Mouse (Mus musculus) heart, adult 2 months (tissue): Measurements from ENCODE around the gene Prkacb. TPM values are rescaled to one million over a fixed set of nuclear protein-coding genes. Genes with fewer than 3 reads are reported as not detected.

Experiments used
- DNase-seq, 2 experiments: peaks; one replicate each; pipeline ENCODE4 v3.0.0; 2021
- H3K27ac ChIP-seq: fragments of 200-600 bp; 2 replicates; pipeline ENCODE4 v1.8.1; 2022
- H3K27me3 ChIP-seq: fragments of 200-500 bp; 2 replicates; pipeline ENCODE4 v1.6.1; 2012; ENCODE audit warnings: mild to moderate bottlenecking, low read length, inconsistent platforms, mixed read lengths; ENCODE audit not compliant: control insufficient read depth, insufficient read depth
- H3K36me3 ChIP-seq: fragments of 200-500 bp; 2 replicates; pipeline ENCODE4 v1.6.1; 2012; ENCODE audit warnings: low read length, inconsistent platforms; ENCODE audit not compliant: control insufficient read depth, insufficient read depth
- H3K4me1 ChIP-seq: fragments of 200-500 bp; 2 replicates; pipeline ENCODE4 v1.6.1; 2011; ENCODE audit warnings: low read length; ENCODE audit not compliant: control insufficient read depth, insufficient read depth
- H3K4me3 ChIP-seq: fragments of 200-600 bp; 2 replicates; pipeline ENCODE4 v1.8.1; 2022
- H3K79me2 ChIP-seq: fragments of 200-500 bp; replicated peaks from 2 replicates; pipeline ENCODE4 v1.6.1; 2012; ENCODE audit warnings: mild to moderate bottlenecking, inconsistent platforms, low read length, moderate library complexity, mixed read lengths; ENCODE audit not compliant: control insufficient read depth, insufficient read depth
- H3K9ac ChIP-seq: fragments of 200-500 bp; 2 replicates; pipeline ENCODE4 v1.6.1; 2012; ENCODE audit warnings: low read depth, mild to moderate bottlenecking, control low read depth, inconsistent platforms, low read length, mixed read lengths
- CTCF ChIP-seq: fragments of 200-600 bp; IDR thresholded peaks from 2 replicates; pipeline ENCODE4 v1.8.1; 2022; ENCODE audit warnings: antibody characterized with exemption, mild to moderate bottlenecking, moderate library complexity
- EP300 ChIP-seq: fragments of 200-500 bp; IDR thresholded peaks from 2 replicates; pipeline ENCODE4 v1.6.1; 2011; ENCODE audit warnings: low read depth, low read length, control low read depth; ENCODE audit not compliant: insufficient read depth
- POLR2A ChIP-seq: fragments of 200-500 bp; IDR thresholded peaks from 2 replicates; pipeline ENCODE4 v1.6.1; 2011; ENCODE audit warnings: mild to moderate bottlenecking, low read depth, low read length, control low read depth; ENCODE audit not compliant: insufficient read depth
- WGBS: fragments of 180-500 bp; shearing (Covaris S2); methylation state at CpG from one replicate; pipeline ENCODE4 v1.1.7; 2018; 5-methylcytosine and 5-hydroxymethylcytosine counted together
- intact Hi-C: fragments of 180-260 bp; cut with DNase I; formaldehyde crosslinking; loops from one replicate; pipeline ENCODE4 v1.15.1; 2025
- polyA plus RNA-seq: library from polyadenylated mRNA; depleted of rRNA; stranded (reverse); fragments of >200 nt; gene quantifications from 2 replicates; pipeline ENCODE4 v1.2.3, GENCODE M21; 2012
- total RNA-seq, 2 experiments: library from RNA; stranded (reverse); gene quantifications; 2 replicates each; pipeline ENCODE4 v1.2.3; 2021

The Prkacb gene
- total and polyA plus RNA-seq, 3 experiments, result 19.8 to 58.9 (median 57.4) TPM

GRCm38 (mm10) chr3:146782548-146782947, 30.2 kb downstream of the Prkacb start:
- Histone ChIP-seq H3K4me1 (peaks cover 11% of the 10 kb centered on the region), H3K79me2 (peaks cover 4% of the 10 kb centered on the region), H3K9ac (no peak overlapping the region; the same call in 1 of the 2 replicates), H3K36me3 (peaks cover 2% of the 10 kb centered on the region; the same call in 1 of the 2 replicates), H3K27me3 (no peaks in the 10 kb centered on the region), H3K27ac (no peak overlapping the region; the same call in 1 of the 2 replicates), H3K4me3 (no peak overlapping the region)
- 50% methylated on average over 6 of the region's 6 CpGs for WGBS
- no peak for DNase-seq
- intact Hi-C loops, result loop anchor here (2.0 kb wide), 1 partner anchor 438 kb away; no protein-coding TSS in a partner anchor
- TF ChIP-seq EP300, result no peak
- 0 out of 2 replicates have a peak, but pooled peaks have one; percentile 3 for TF ChIP-seq CTCF
- TF ChIP-seq POLR2A, result no peak

GRCm38 (mm10) chr3:146781131-146781530, 31.7 kb downstream of the Prkacb start:
- 10% methylated on average over 11 of the region's 11 CpGs for WGBS
- H3K27ac ChIP-seq, result peak overlapping the region; percentile 65
- DNase-seq, result peak; percentile 55 to 62
- peaks cover 4% of the 10 kb centered on the region for H3K79me2 ChIP-seq
- intact Hi-C loops, result no loop called here
- TF ChIP-seq EP300 (no peak), POLR2A (no peak), CTCF (no peak)
- peaks cover 2% of the 10 kb centered on the region; the same call in 1 of the 2 replicates for H3K36me3 ChIP-seq
- H3K4me1 ChIP-seq, result peaks cover 11% of the 10 kb centered on the region
- H3K4me3 ChIP-seq, result peak overlapping the region; percentile 28
- H3K27me3 ChIP-seq, result no peaks in the 10 kb centered on the region
- peak overlapping the region; percentile 87 for H3K9ac ChIP-seq

DNA sequence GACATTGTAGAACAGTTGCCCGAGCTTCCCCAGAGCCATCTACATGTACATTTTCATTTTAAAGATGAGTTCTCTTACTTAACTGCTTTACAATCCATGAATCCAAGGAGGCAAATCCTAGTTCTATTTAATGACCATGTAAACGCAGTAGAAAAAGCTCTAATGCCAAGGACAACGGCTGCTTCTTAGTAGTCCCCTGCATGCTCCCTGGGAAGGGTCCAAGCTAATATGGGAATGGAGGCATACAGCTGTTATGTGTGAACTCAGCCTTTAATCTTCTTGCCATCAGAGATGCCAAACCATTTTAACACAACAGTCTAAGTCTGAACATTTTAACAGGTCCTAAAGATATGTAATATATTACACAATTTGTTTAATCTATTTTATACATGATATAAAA, 32.5 kb downstream of the Prkacb start:
- peaks cover 11% of the 10 kb centered on the region for H3K4me1 ChIP-seq
- H3K4me3 ChIP-seq, result no peak overlapping the region
- no peak for DNase-seq
- H3K79me2 ChIP-seq, result peaks cover 4% of the 10 kb centered on the region
- TF ChIP-seq POLR2A (no peak), CTCF (no peak), EP300 (no peak)
- intact Hi-C loops, result no loop called here
- H3K27me3 ChIP-seq, result no peaks in the 10 kb centered on the region
- H3K27ac ChIP-seq, result no peak overlapping the region
- WGBS, result 73% methylated on average over 3 of the region's 3 CpGs
- H3K36me3 ChIP-seq, result peaks cover 2% of the 10 kb centered on the region; the same call in 1 of the 2 replicates
- no peak overlapping the region for H3K9ac ChIP-seq

GRCm38 (mm10) chr3:146778913-146779312, 33.9 kb downstream of the Prkacb start:
- intact Hi-C loops, result no loop called here
- no peak overlapping the region for H3K9ac ChIP-seq
- TF ChIP-seq POLR2A (no peak), CTCF (no peak)
- H3K79me2 ChIP-seq, result peaks cover 6% of the 10 kb centered on the region
- peak overlapping the region; percentile 15; the same call in 1 of the 2 replicates for H3K27ac ChIP-seq
- H3K36me3 ChIP-seq, result peaks cover 2% of the 10 kb centered on the region; the same call in 1 of the 2 replicates
- H3K4me3 ChIP-seq, result no peak overlapping the region; the same call in 1 of the 2 replicates
- WGBS, result 80% methylated on average over 8 of the region's 8 CpGs
- DNase-seq, result peak in 1 of 2 experiments; percentile 44
- no peaks in the 10 kb centered on the region for H3K27me3 ChIP-seq
- H3K4me1 ChIP-seq, result peaks cover 11% of the 10 kb centered on the region

DNA sequence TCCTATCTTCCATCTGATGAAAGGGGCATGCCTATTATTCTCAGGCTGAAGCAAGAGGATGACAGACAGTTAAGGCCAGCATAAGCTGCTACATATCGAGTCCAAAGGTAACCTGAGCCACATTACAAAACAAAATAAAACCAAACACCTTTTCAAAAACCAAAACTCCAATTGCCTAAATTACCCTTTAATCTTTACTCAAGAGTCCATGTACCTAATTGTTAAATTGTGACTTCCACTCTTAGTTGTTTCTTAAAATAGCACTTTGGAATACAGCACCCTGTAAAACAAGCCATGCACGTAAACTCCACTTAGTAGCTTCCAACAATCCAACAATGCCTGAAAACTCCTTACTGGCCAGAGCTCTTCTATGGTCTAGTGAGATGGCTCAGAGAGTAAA, 34.3 kb downstream of the Prkacb start:
- DNase-seq, result no peak
- Histone ChIP-seq H3K36me3 (peaks cover 2% of the 10 kb centered on the region; the same call in 1 of the 2 replicates), H3K4me3 (no peak overlapping the region; the same call in 1 of the 2 replicates), H3K79me2 (peaks cover 6% of the 10 kb centered on the region), H3K9ac (no peak overlapping the region), H3K27me3 (no peaks in the 10 kb centered on the region), H3K4me1 (peaks cover 10% of the 10 kb centered on the region), H3K27ac (peak overlapping the region; percentile 15; the same call in 1 of the 2 replicates)
- WGBS, result 54% methylated on average over 2 of the region's 2 CpGs
- TF ChIP-seq CTCF (no peak), EP300 (no peak), POLR2A (no peak)
- intact Hi-C loops, result no loop called here

DNA sequence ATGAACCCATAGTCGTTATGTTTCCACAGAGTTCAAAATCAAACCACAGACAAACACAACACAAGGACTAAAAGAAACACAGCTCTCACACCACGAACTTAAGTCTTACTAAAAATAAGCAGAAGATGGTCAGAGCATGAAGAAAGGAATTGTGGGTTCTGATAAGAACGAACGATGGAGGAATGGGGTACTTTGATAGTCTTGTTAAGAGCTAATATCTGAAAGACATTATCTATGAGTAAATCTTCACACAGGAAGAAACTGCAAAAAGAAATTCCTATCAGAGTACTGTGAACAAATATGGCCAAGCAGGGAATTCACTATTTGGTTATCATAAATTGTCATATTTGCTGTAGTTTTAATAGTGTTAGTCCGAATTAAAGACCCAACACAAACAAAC, 36.1 kb downstream of the Prkacb start:
- no peak overlapping the region for H3K4me3 ChIP-seq
- TF ChIP-seq POLR2A (no peak), EP300 (no peak), CTCF (no peak)
- 63% methylated on average over 5 of the region's 5 CpGs for WGBS

More for the DNA sequence above, 36.1 kb downstream of the Prkacb start:
- intact Hi-C loops, result no loop called here
- no peak for DNase-seq
- Histone ChIP-seq H3K79me2 (peaks cover 4% of the 10 kb centered on the region), H3K9ac (no peak overlapping the region), H3K27me3 (no peaks in the 10 kb centered on the region), H3K4me1 (peaks cover 8% of the 10 kb centered on the region), H3K36me3 (peaks cover 2% of the 10 kb centered on the region; the same call in 1 of the 2 replicates), H3K27ac (no peak overlapping the region)
